Mouse (Mus musculus) kidney, postnatal 0 days (tissue): Measurements from ENCODE around the gene Kcnmb1. TPM values are rescaled to one million over a fixed set of nuclear protein-coding genes. Genes with fewer than 3 reads are reported as not detected.

ENCODE experiments used
- ATAC-seq: fragments of 200-750 bp; cut with Nextera tagmentation; replicated peaks from 2 replicates; pipeline ENCODE4 v1.8.0; 2017; ENCODE audit warnings: low read depth, moderate number of reproducible peaks, moderate TSS enrichment, moderate library complexity; ENCODE audit not compliant: low FRiP score
- DNase-seq: peaks from one replicate; pipeline ENCODE4 v3.0.0-alpha.2; 2016; ENCODE audit warnings: low spot score
- H3K27ac ChIP-seq: fragments of 300-500 bp; sonication (generic); 2 replicates; pipeline ENCODE4 v1.5.1; 2014; ENCODE audit warnings: mild to moderate bottlenecking
- H3K27me3 ChIP-seq: fragments of 300-500 bp; sonication (generic); 2 replicates; pipeline ENCODE4 v1.6.1; 2014; ENCODE audit warnings: low read length, mixed read lengths; ENCODE audit not compliant: insufficient read depth
- H3K36me3 ChIP-seq: fragments of 300-500 bp; sonication (generic); 2 replicates; pipeline ENCODE4 v1.6.1; 2014; ENCODE audit warnings: low read length, mixed read lengths; ENCODE audit not compliant: insufficient read depth
- H3K4me1 ChIP-seq: fragments of 300-500 bp; sonication (generic); replicated peaks from 2 replicates; pipeline ENCODE4 v1.6.1; 2014; ENCODE audit warnings: antibody characterized with exemption, low read length, mixed read lengths; ENCODE audit not compliant: insufficient read depth
- H3K4me2 ChIP-seq: fragments of 300-500 bp; sonication (generic); 2 replicates; pipeline ENCODE4 v1.6.1; 2014; ENCODE audit warnings: mild to moderate bottlenecking, low read length, moderate library complexity, mixed read lengths
- H3K4me3 ChIP-seq: fragments of 300-500 bp; sonication (generic); replicated peaks from 2 replicates; pipeline ENCODE4 v1.5.1; 2014; ENCODE audit warnings: low read depth, low read length
- H3K9ac ChIP-seq: fragments of 300-500 bp; sonication (generic); 2 replicates; pipeline ENCODE4 v1.6.1; 2014; ENCODE audit warnings: low read depth, low read length
- H3K9me3 ChIP-seq: fragments of 300-500 bp; sonication (generic); replicated peaks from 2 replicates; pipeline ENCODE4 v1.6.1; 2016; ENCODE audit warnings: low read length, inconsistent platforms, mixed read lengths
- CTCF ChIP-seq: IDR thresholded peaks from 2 replicates; pipeline ENCODE4 v1.5.1; 2016; ENCODE audit warnings: antibody characterized with exemption, low read depth, mild to moderate bottlenecking, moderate library complexity
- WGBS: fragments of 180-500 bp; shearing (Covaris S2); extraction: QIAGEN DNeasy Blood & Tissue Kit; methylation state at CpG from one replicate; pipeline ENCODE4 v1.1.7; 2014; 5-methylcytosine and 5-hydroxymethylcytosine counted together
- polyA plus RNA-seq: library from polyadenylated mRNA; unstranded; fragments of >200 nt; fragmentation: Nextera tagmentation; extraction: Ambion mirVana; gene quantifications from 2 replicates; pipeline ENCODE4 v1.2.1, GENCODE M21; 2015

Gene Kcnmb1
- 0.54 and 0.89 TPM in 2 replicates for polyA plus RNA-seq

GRCm38 (mm10) chr11:33962688-33963407 lies at the start of gene Kcnmb1:
Gene Kcnmb1 (plus strand): TSS chr11:33963013.
- Histone ChIP-seq H3K4me3 (no peak within 1 kb of the TSS), H3K9ac (no peak within 1 kb of the TSS), H3K4me2 (no peak within 1 kb of the TSS), H3K4me1 (no peaks in the 10 kb centered on the region), H3K36me3 (no peaks in the 10 kb centered on the region), H3K27ac (peak within 1 kb of the TSS; percentile 50), H3K9me3 (no peaks in the 10 kb centered on the region), H3K27me3 (no peaks in the 10 kb centered on the region)
- TF ChIP-seq CTCF, result no peak
- ATAC-seq (peak; percentile 79), DNase-seq (peak; percentile 81)
- 15% methylated on average over 6 of the region's 6 CpGs for WGBS

- no peak overlapping the region for H3K27ac ChIP-seq
- H3K9me3 ChIP-seq, result no peaks in the 10 kb centered on the region
- no peak overlapping the region for H3K4me3 ChIP-seq
- no peak for TF ChIP-seq CTCF
- H3K36me3 ChIP-seq, result no peaks in the 10 kb centered on the region
- no peaks in the 10 kb centered on the region for H3K27me3 ChIP-seq
- H3K4me1 ChIP-seq, result no peaks in the 10 kb centered on the region
- WGBS, result 71% methylated on average over 7 of the region's 7 CpGs
- ATAC-seq (no peak), DNase-seq (no peak)
- H3K4me2 ChIP-seq, result no peak overlapping the region
- no peak overlapping the region for H3K9ac ChIP-seq
These were observed 49.8 kb upstream of the Kcnmb1 start for GRCm38 (mm10) chr11:33913061-33913460.

GRCm38 (mm10) chr11:33914216-33914615 lies 48.6 kb upstream of the Kcnmb1 start:
- no peak for TF ChIP-seq CTCF
- ATAC-seq, result no peak
- no peaks in the 10 kb centered on the region for H3K27me3 ChIP-seq
- H3K4me1 ChIP-seq, result no peaks in the 10 kb centered on the region
- no peak overlapping the region for H3K9ac ChIP-seq
- DNase-seq, result no peak
- no peak overlapping the region for H3K27ac ChIP-seq
- no peak overlapping the region for H3K4me2 ChIP-seq
- no peak overlapping the region for H3K4me3 ChIP-seq
- no peaks in the 10 kb centered on the region for H3K9me3 ChIP-seq
- WGBS, result 35% methylated on average over 12 of the region's 12 CpGs
- H3K36me3 ChIP-seq, result no peaks in the 10 kb centered on the region

GRCm38 (mm10) chr11:33917574-33917973 lies 45.2 kb upstream of the Kcnmb1 start:
- H3K27me3 ChIP-seq, result no peaks in the 10 kb centered on the region
- TF ChIP-seq CTCF, result peak; percentile 97
- no peak overlapping the region for H3K27ac ChIP-seq
- WGBS, result 24% methylated on average over 6 of the region's 6 CpGs
- no peak overlapping the region for H3K4me3 ChIP-seq
- DNase-seq, result peak; percentile 61
- no peaks in the 10 kb centered on the region for H3K4me1 ChIP-seq
- no peak overlapping the region for H3K9ac ChIP-seq
- H3K9me3 ChIP-seq, result no peaks in the 10 kb centered on the region
- H3K36me3 ChIP-seq, result no peaks in the 10 kb centered on the region
- 0 out of 2 replicates have a peak, but pooled peaks have one; percentile 25 for ATAC-seq
- H3K4me2 ChIP-seq, result no peak overlapping the region

GRCm38 (mm10) chr11:33918424-33918823 lies 44.4 kb upstream of the Kcnmb1 start:
- Histone ChIP-seq H3K4me1 (no peaks in the 10 kb centered on the region), H3K9ac (no peak overlapping the region), H3K9me3 (no peaks in the 10 kb centered on the region), H3K36me3 (no peaks in the 10 kb centered on the region), H3K27me3 (no peaks in the 10 kb centered on the region), H3K27ac (no peak overlapping the region), H3K4me2 (no peak overlapping the region), H3K4me3 (no peak overlapping the region)
- 38% methylated on average over 2 of the region's 2 CpGs for WGBS
- ATAC-seq (no peak), DNase-seq (no peak)
- TF ChIP-seq CTCF, result no peak

GRCm38 (mm10) chr11:33919826-33920225 lies 43.0 kb upstream of the Kcnmb1 start:
- no peaks in the 10 kb centered on the region for H3K4me1 ChIP-seq
- no peak overlapping the region for H3K27ac ChIP-seq
- H3K9me3 ChIP-seq, result no peaks in the 10 kb centered on the region
- H3K9ac ChIP-seq, result no peak overlapping the region
- DNase-seq (no peak), ATAC-seq (no peak)
- H3K27me3 ChIP-seq, result no peaks in the 10 kb centered on the region
- H3K36me3 ChIP-seq, result no peaks in the 10 kb centered on the region
- TF ChIP-seq CTCF, result no peak
- WGBS, result 80% methylated on average over 7 of the region's 7 CpGs
- H3K4me3 ChIP-seq, result no peak overlapping the region
- no peak overlapping the region for H3K4me2 ChIP-seq
